Comparison of ENCODE assay signal across 8 mouse cellular contexts in genomic region chr14:32492521-32492920, GRCm38 (mm10). TPM values are rescaled to one million over a fixed set of nuclear protein-coding genes. Genes with fewer than 3 reads are reported as not detected.
A peak's percentile ranks its signal among the peaks of the same experiment; 100 is the strongest.
DNase-seq lines count a peak whose midpoint lies in the region; ATAC-seq and TF ChIP-seq lines count a peak whose summit lies in the region.

No protein-coding gene starts in this region.

- no peak overlapping the region for H3K9ac ChIP-seq in heart, embryonic 15.5 days
- H3K9ac ChIP-seq in forebrain, embryonic 13.5 days = peak overlapping the region; percentile 18; the same call in 1 of the 2 replicates
- H3K9ac ChIP-seq in lung, embryonic 16.5 days (ENCODE audit: low read length) = peak overlapping the region; percentile 24; the same call in 1 of the 2 replicates
- no peak overlapping the region for H3K9ac ChIP-seq in stomach, embryonic 14.5 days (replicated peaks; ENCODE audit: low read depth, low read length)

- no peak for TF ChIP-seq CTCF in cerebellum, adult 2 months (IDR thresholded peaks at IDR 0.05; ENCODE audit: borderline replicate concordance, insufficient read depth, low read depth, low read length)

- no peak overlapping the region for H3K27ac ChIP-seq in heart, embryonic 15.5 days
- no peak overlapping the region for H3K27ac ChIP-seq in forebrain, embryonic 13.5 days
- no peak overlapping the region for H3K27ac ChIP-seq in lung, embryonic 16.5 days (ENCODE audit: low read length)
- no peak overlapping the region for H3K27ac ChIP-seq in stomach, embryonic 14.5 days (ENCODE audit: low read length)
- H3K27ac ChIP-seq in cerebellum, adult 2 months (ENCODE audit: insufficient read depth, low read length) = no peak overlapping the region

- TF ChIP-seq POLR2A in cerebellum, adult 2 months (IDR thresholded peaks at IDR 0.05; ENCODE audit: borderline replicate concordance, insufficient read depth, low read length) = no peak

- H3K36me3 ChIP-seq in heart, embryonic 15.5 days = no peaks in the 10 kb centered on the region
- no peaks in the 10 kb centered on the region for H3K36me3 ChIP-seq in forebrain, embryonic 13.5 days (ENCODE audit: poor library complexity, severe bottlenecking)
- H3K36me3 ChIP-seq in lung, embryonic 16.5 days (ENCODE audit: control insufficient read depth, insufficient read depth, low read length) = no peaks in the 10 kb centered on the region
- no peaks in the 10 kb centered on the region for H3K36me3 ChIP-seq in stomach, embryonic 14.5 days (ENCODE audit: control insufficient read depth, insufficient read depth, low read length)

- no peak for ATAC-seq in heart, embryonic 15.5 days (replicated peaks; ENCODE audit: insufficient number of reproducible peaks, insufficient read depth, low FRiP score, low read depth)
- ATAC-seq in forebrain, embryonic 13.5 days = no peak
- no peak for ATAC-seq in lung, embryonic 16.5 days (ENCODE audit: low read depth)
- no peak for ATAC-seq in stomach, embryonic 14.5 days (ENCODE audit: insufficient number of reproducible peaks, insufficient read depth, low FRiP score, low read depth)

- 16% methylated on average over 13 of the region's 13 CpGs for WGBS in heart, embryonic 15.5 days
- 19% methylated on average over 13 of the region's 13 CpGs for WGBS in forebrain, embryonic 13.5 days
- WGBS in lung, embryonic 16.5 days = 11% methylated on average over 13 of the region's 13 CpGs
- 13% methylated on average over 13 of the region's 13 CpGs for WGBS in stomach, embryonic 14.5 days
- WGBS in cerebellum, adult 2 months = 6% methylated on average over 13 of the region's 13 CpGs

- H3K9me3 ChIP-seq in heart, embryonic 15.5 days (replicated peaks) = no peaks in the 10 kb centered on the region
- no peaks in the 10 kb centered on the region for H3K9me3 ChIP-seq in forebrain, embryonic 13.5 days (replicated peaks)
- H3K9me3 ChIP-seq in lung, embryonic 16.5 days (ENCODE audit: control insufficient read depth, low read length) = no peaks in the 10 kb centered on the region
- no peaks in the 10 kb centered on the region for H3K9me3 ChIP-seq in stomach, embryonic 14.5 days (ENCODE audit: control insufficient read depth, low read depth, low read length)

- DNase-seq in heart, postnatal 4 days = no peak
- DNase-seq in ES-CJ7 (ENCODE audit: low read depth, low spot score) = peak; percentile 12
- no peak for DNase-seq in cerebellum, adult 9-11 months
- no peak for DNase-seq in cerebellum, adult 2 months

- peak overlapping the region; percentile 47 for H3K4me2 ChIP-seq in heart, embryonic 15.5 days
- H3K4me2 ChIP-seq in forebrain, embryonic 13.5 days = peak overlapping the region; percentile 51
- H3K4me2 ChIP-seq in lung, embryonic 16.5 days (ENCODE audit: low read depth, low read length) = peak overlapping the region; percentile 36
- H3K4me2 ChIP-seq in stomach, embryonic 14.5 days (replicated peaks; ENCODE audit: low read depth, low read length) = peak overlapping the region; percentile 33

- no peaks in the 10 kb centered on the region; the same call in 1 of the 2 replicates for H3K4me1 ChIP-seq in heart, embryonic 15.5 days (replicated peaks)
- 0 out of 2 replicates have a peak, but pooled peaks cover 4% of the 10 kb centered on the region for H3K4me1 ChIP-seq in forebrain, embryonic 13.5 days
- H3K4me1 ChIP-seq in lung, embryonic 16.5 days (replicated peaks; ENCODE audit: control insufficient read depth, insufficient read depth, low read length) = no peaks in the 10 kb centered on the region
- H3K4me1 ChIP-seq in stomach, embryonic 14.5 days (ENCODE audit: control insufficient read depth, insufficient read depth, low read length) = no peaks in the 10 kb centered on the region
- H3K4me1 ChIP-seq in cerebellum, adult 2 months (ENCODE audit: control insufficient read depth, insufficient read depth, low read length) = no peaks in the 10 kb centered on the region

- peak overlapping the region; percentile 24 for H3K4me3 ChIP-seq in heart, embryonic 15.5 days
- peak overlapping the region; percentile 26 for H3K4me3 ChIP-seq in forebrain, embryonic 13.5 days
- H3K4me3 ChIP-seq in lung, embryonic 16.5 days (ENCODE audit: low read length) = peak overlapping the region; percentile 23; the same call in 1 of the 2 replicates
- H3K4me3 ChIP-seq in stomach, embryonic 14.5 days (ENCODE audit: low read depth, low read length) = no peak overlapping the region
- no peak overlapping the region for H3K4me3 ChIP-seq in cerebellum, adult 2 months (replicated peaks; ENCODE audit: insufficient read depth, low read depth, low read length)

- peaks cover 29% of the 10 kb centered on the region; the same call in 1 of the 2 replicates for H3K27me3 ChIP-seq in heart, embryonic 15.5 days
- H3K27me3 ChIP-seq in forebrain, embryonic 13.5 days = peaks cover 13% of the 10 kb centered on the region; the same call in 1 of the 2 replicates
- peaks cover 4% of the 10 kb centered on the region; the same call in 1 of the 2 replicates for H3K27me3 ChIP-seq in lung, embryonic 16.5 days (ENCODE audit: control insufficient read depth, insufficient read depth, low read depth, low read length)
- no peaks in the 10 kb centered on the region for H3K27me3 ChIP-seq in stomach, embryonic 14.5 days (ENCODE audit: control insufficient read depth, insufficient read depth, low read length)
- H3K27me3 ChIP-seq in cerebellum, adult 2 months (ENCODE audit: control insufficient read depth, insufficient read depth, low read length) = no peaks in the 10 kb centered on the region

RNA-seq across cellular contexts. Expression of gene Ercc6, which starts 20.8 kb away (rescaled TPM):
- polyA plus RNA-seq in heart, embryonic 15.5 days (2015; fragmentation: Nextera tagmentation; extraction: Ambion mirVana) = 10.3 and 12.5 TPM in 2 replicates
- 10 to 100 TPM; 10.7 to 10.8 TPM for total RNA-seq in heart, postnatal 4 days (2021)
- polyA plus RNA-seq in forebrain, embryonic 13.5 days (2015; fragmentation: Nextera tagmentation; extraction: Ambion mirVana) = 25.2 and 28.4 TPM in 2 replicates
- polyA plus RNA-seq in lung, embryonic 16.5 days (2015; fragmentation: Nextera tagmentation; extraction: Ambion mirVana) = 16.8 and 18.5 TPM in 2 replicates
- 18.6 and 20.1 TPM in 2 replicates for polyA plus RNA-seq in stomach, embryonic 14.5 days (2014; fragmentation: Nextera tagmentation; extraction: Ambion mirVana)
- polyA plus RNA-seq in cerebellum, adult 2 months (2012; rRNA removed) = 8.8 and 9.7 TPM in 2 replicates

RNA-seq across cellular contexts. Expression of gene Chat, which starts 26.7 kb away (rescaled TPM):
- polyA plus RNA-seq in heart, embryonic 15.5 days (2015; fragmentation: Nextera tagmentation; extraction: Ambion mirVana) = 0.34 TPM in 1 of 2 replicates, not detected in the other
- not detected for total RNA-seq in heart, postnatal 4 days (2021)
- 0.15 TPM in 1 of 2 replicates, not detected in the other for polyA plus RNA-seq in forebrain, embryonic 13.5 days (2015; fragmentation: Nextera tagmentation; extraction: Ambion mirVana)
- 0.08 TPM in 1 of 2 replicates, not detected in the other for polyA plus RNA-seq in lung, embryonic 16.5 days (2015; fragmentation: Nextera tagmentation; extraction: Ambion mirVana)
- polyA plus RNA-seq in stomach, embryonic 14.5 days (2014; fragmentation: Nextera tagmentation; extraction: Ambion mirVana) = 0.66 and 0.90 TPM in 2 replicates
- 6.8 and 7.8 TPM in 2 replicates for polyA plus RNA-seq in cerebellum, adult 2 months (2012; rRNA removed)

RNA-seq across cellular contexts. Expression of gene Slc18a3, which starts 27.9 kb away (rescaled TPM):
- 0.13 and 0.90 TPM in 2 replicates for polyA plus RNA-seq in heart, embryonic 15.5 days (2015; fragmentation: Nextera tagmentation; extraction: Ambion mirVana)
- total RNA-seq in heart, postnatal 4 days (2021) = under 1 TPM in 1 of 2 experiments, not detected in 1; 0.52 TPM
- 0.33 and 0.35 TPM in 2 replicates for polyA plus RNA-seq in forebrain, embryonic 13.5 days (2015; fragmentation: Nextera tagmentation; extraction: Ambion mirVana)
- polyA plus RNA-seq in lung, embryonic 16.5 days (2015; fragmentation: Nextera tagmentation; extraction: Ambion mirVana) = 0.67 and 0.75 TPM in 2 replicates
- 4.9 and 5.5 TPM in 2 replicates for polyA plus RNA-seq in stomach, embryonic 14.5 days (2014; fragmentation: Nextera tagmentation; extraction: Ambion mirVana)
- 11.7 and 14.3 TPM in 2 replicates for polyA plus RNA-seq in cerebellum, adult 2 months (2012; rRNA removed)

Comparison
In these comparisons a context has a peak if more than half of its experiments do, and no peak if none do; other contexts are left out.
1. H3K4me3 ChIP-seq: peak in heart, embryonic 15.5 days (single experiment), forebrain, embryonic 13.5 days (single experiment) and lung, embryonic 16.5 days (single experiment); none in stomach, embryonic 14.5 days (single experiment) and cerebellum, adult 2 months (single experiment).
2. H3K9ac ChIP-seq: peak in forebrain, embryonic 13.5 days (single experiment) and lung, embryonic 16.5 days (single experiment); none in heart, embryonic 15.5 days (single experiment) and stomach, embryonic 14.5 days (single experiment).
3. Peak in every context shown above with its lines, with median percentiles within 50 percentile points of each other: H3K4me2 ChIP-seq.